Mouse (Mus musculus): ENCODE data around the gene Ralgps1.

GRCm38 (mm10) chr2:33219637-33220036 is 151.6 kb downstream of the Ralgps1 start:
- TF ChIP-seq CTCF (IDR thresholded peaks at IDR 0.05; ENCODE audit: control insufficient read depth, insufficient read depth, insufficient read length) (no peak), MAX (IDR thresholded peaks at IDR 0.05) (no peak), USF1 (IDR thresholded peaks at IDR 0.05; ENCODE audit: low read depth) (no peak), CEBPB (IDR thresholded peaks at IDR 0.05; ENCODE audit: low read depth) (no peak), MYOD1 (IDR thresholded peaks at IDR 0.05; ENCODE audit: control insufficient read depth, insufficient read length, low read depth) (no peak), FOSL1 (IDR thresholded peaks at IDR 0.05; ENCODE audit: insufficient read depth, low read length, poor library complexity, severe bottlenecking) (no peak)
